Mouse (Mus musculus) CD8-positive naive resting alpha-beta T cell, adult 2 months (primary cell): ENCODE data around the gene AW011738.

Source experiments
- DNase-seq, 2 experiments: peaks; one replicate each; pipeline ENCODE4 v3.0.0; 2022; ENCODE audit warnings: low read depth in 2 of 2, low spot score in 2 of 2

Gene AW011738

DNA sequence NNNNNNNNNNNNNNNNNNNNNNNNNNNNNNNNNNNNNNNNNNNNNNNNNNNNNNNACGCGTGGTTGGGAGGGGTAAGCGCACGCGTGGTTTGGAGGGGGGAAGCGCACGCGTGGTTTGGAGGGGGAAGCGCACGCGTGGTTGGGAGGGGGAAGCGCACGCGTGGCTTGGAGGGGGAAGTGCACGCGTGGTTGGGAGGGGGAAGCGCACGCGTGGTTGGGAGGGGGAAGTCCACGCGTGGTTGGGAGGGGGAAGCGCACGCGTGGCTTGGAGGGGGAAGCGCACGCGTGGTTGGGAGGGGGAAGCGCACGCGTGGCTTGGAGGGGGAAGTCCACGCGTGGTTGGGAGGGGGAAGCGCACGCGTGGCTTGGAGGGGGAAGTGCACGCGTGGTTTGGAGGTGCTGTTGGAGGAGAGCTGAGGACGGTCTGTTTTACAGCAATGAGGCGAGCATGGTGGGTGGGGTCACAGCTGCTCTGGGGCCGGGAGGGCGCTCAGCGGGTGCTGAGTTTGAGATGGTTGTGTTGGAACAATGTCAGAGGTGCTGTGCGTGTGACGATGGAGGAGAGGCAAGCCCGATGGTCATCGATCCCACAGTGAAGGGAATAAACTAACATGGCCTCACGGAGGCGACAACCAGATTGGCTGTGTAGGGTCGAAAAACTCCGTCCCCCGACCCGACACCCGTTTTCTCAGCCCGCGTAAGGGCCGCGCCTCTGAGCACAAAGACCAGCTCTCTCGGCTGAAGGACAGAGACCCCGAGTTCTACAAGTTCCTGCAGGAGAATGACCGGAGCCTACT is 33.7 kb downstream of the AW011738 start:
- DNase-seq = no peak

- no peak for DNase-seq
Measured at GRCm38 (mm10) chr4:156249567-156249966, 46.5 kb downstream of the AW011738 start.

GRCm38 (mm10) chr4:156251081-156251480 is 48.0 kb downstream of the AW011738 start:
- DNase-seq = no peak

DNA sequence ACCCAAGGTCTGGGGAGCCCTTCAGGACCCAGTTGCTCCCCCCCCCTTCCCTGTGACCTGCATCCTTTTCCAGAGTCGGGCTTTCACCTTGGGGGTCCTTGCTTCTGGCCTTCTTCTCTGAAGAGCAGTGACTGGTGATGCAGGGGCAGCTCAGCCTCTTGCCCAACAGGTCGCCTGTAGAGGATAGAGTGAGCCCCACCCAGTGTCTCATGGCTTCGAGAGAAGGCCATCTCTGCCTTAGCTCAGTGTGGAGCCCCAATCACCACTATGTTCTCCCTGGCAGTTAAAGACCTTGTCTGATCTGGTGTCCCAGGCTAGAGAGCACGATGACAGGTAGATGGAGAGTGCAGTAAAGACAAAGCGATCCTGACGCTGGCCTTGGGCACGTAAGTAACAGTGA is 49.0 kb downstream of the AW011738 start:
- DNase-seq = no peak

- no peak for DNase-seq
Measured at GRCm38 (mm10) chr4:156252619-156253018, 49.5 kb downstream of the AW011738 start.

- DNase-seq = no peak
Measured at GRCm38 (mm10) chr4:156253043-156253442, 49.9 kb downstream of the AW011738 start.

DNA sequence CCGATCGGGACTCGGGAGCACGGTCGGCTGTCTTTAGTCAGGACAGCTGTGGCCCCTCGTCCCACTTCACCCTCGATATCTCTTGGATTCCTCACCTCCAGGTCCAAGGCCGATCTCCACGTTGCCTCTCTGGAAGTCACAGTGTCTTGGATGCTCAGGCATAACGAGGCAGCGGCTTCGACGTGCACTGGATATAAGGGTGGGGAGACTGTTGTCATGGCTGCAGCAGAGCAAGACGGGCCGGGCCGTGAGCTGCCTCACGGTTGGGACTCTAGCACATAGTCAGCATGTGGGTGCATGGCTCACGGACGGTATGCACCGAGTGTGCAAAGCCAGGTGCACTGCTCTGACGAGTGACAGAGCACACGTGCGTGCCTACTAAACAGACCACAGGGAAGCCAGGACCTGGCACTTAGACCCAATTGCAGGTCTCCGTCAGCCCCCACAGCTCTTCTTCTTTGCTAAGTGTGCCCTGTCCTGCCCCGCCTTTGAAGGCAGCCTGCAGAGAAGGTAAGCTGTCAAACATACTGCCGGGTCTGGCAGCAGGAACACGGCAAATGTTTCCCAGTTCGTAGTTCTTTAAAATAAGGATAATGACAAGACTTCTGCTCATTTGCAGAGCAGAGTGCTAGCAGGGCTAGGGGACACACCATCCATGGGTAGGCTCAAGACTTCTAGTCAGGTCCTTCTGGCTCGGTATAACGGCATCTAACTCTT is 51.4 kb downstream of the AW011738 start:
- no peak for DNase-seq
